Mouse (Mus musculus) forebrain, embryonic 14.5 days (tissue): ENCODE data around the gene Gm5862. TPM values are rescaled to one million over a fixed set of nuclear protein-coding genes. Genes with fewer than 3 reads are reported as not detected.
"Not testable (repeated sequence)": the region's sequence is repeated elsewhere in the genome, so short reads cannot be mapped to it uniquely, and the experiment has no call there.

Source experiments
- ATAC-seq: fragments of 200-750 bp; cut with Nextera tagmentation; 2 replicates; pipeline ENCODE4 v1.8.0; 2017; ENCODE audit warnings: mild to moderate bottlenecking, moderate library complexity
- DNase-seq: peaks from one replicate; pipeline ENCODE4 v3.0.0-alpha.2; 2015; ENCODE audit warnings: low spot score
- H3K27ac ChIP-seq: fragments of 300-500 bp; sonication (generic); 2 replicates; pipeline ENCODE4 v1.5.1; 2014; ENCODE audit warnings: low read depth, mild to moderate bottlenecking, control low read depth, low read length, moderate library complexity
- H3K27me3 ChIP-seq: fragments of 300-500 bp; sonication (generic); replicated peaks from 2 replicates; pipeline ENCODE4 v1.6.1; 2014; ENCODE audit warnings: low read length, control low read depth, mixed read lengths; ENCODE audit not compliant: control insufficient read depth, insufficient read depth
- H3K36me3 ChIP-seq: fragments of 300-500 bp; sonication (generic); 2 replicates; pipeline ENCODE4 v1.6.1; 2014; ENCODE audit warnings: low read length, control low read depth; ENCODE audit not compliant: control insufficient read depth, insufficient read depth
- H3K4me1 ChIP-seq: fragments of 300-500 bp; sonication (generic); 2 replicates; pipeline ENCODE4 v1.6.1; 2014; ENCODE audit warnings: antibody characterized with exemption, low read length, control low read depth; ENCODE audit not compliant: control insufficient read depth, insufficient read depth
- H3K4me2 ChIP-seq: fragments of 300-500 bp; sonication (generic); 2 replicates; pipeline ENCODE4 v1.6.1; 2014; ENCODE audit warnings: mild to moderate bottlenecking, control low read depth, low read length
- H3K4me3 ChIP-seq: fragments of 300-500 bp; sonication (generic); 2 replicates; pipeline ENCODE4 v1.5.1; 2014; ENCODE audit warnings: low read depth, low read length, control low read depth
- H3K9ac ChIP-seq: fragments of 300-500 bp; sonication (generic); 2 replicates; pipeline ENCODE4 v1.6.1; 2014; ENCODE audit warnings: mild to moderate bottlenecking, low read length, control low read depth, moderate library complexity
- H3K9me3 ChIP-seq: fragments of 300-500 bp; sonication (generic); replicated peaks from 2 replicates; pipeline ENCODE4 v1.6.1; 2016; ENCODE audit warnings: low read length, control low read depth, mixed read lengths; ENCODE audit not compliant: control insufficient read depth
- WGBS: fragments of 180-500 bp; shearing (Covaris S2); extraction: QIAGEN DNeasy Blood & Tissue Kit; methylation state at CpG from one replicate; pipeline ENCODE4 v1.1.7; 2014; 5-methylcytosine and 5-hydroxymethylcytosine counted together
- polyA plus RNA-seq: library from polyadenylated mRNA; unstranded; fragments of >200 nt; fragmentation: Nextera tagmentation; extraction: Ambion mirVana; gene quantifications from 2 replicates; pipeline ENCODE4 v1.2.1, GENCODE M21; 2014

The Gm5862 gene
- not detected in 2 replicates for polyA plus RNA-seq

DNA sequence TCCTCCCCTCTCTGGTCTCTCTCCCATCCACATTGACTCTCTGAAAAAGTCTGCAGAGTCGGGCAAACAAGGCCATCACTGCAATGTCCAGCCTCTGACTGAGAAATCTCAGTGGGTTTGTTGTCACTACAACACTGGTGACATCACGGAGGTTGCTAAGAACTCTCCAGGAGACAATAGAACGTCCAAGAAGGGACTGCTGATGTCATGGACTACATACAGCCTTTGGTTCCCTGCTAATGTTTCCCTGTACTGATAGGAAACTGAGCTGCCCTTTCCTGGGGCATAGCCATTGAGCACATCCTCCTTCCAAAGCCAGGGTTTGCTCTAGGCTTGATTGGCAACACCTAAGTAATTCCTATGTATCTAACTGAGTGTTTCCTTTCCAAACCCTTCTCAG, at the start of gene Gm5862:
Gene Gm5862 (minus strand): TSS at position 101 of the 400 bp plus-strand sequence.
- H3K36me3 ChIP-seq, H3K9me3 ChIP-seq, ATAC-seq, H3K4me1 ChIP-seq, H3K4me3 ChIP-seq, H3K4me2 ChIP-seq, H3K9ac ChIP-seq, H3K27me3 ChIP-seq, H3K27ac ChIP-seq, DNase-seq: not testable (repeated sequence)
- WGBS, result no CpG with 5 or more reads among the region's 3 CpGs

DNA sequence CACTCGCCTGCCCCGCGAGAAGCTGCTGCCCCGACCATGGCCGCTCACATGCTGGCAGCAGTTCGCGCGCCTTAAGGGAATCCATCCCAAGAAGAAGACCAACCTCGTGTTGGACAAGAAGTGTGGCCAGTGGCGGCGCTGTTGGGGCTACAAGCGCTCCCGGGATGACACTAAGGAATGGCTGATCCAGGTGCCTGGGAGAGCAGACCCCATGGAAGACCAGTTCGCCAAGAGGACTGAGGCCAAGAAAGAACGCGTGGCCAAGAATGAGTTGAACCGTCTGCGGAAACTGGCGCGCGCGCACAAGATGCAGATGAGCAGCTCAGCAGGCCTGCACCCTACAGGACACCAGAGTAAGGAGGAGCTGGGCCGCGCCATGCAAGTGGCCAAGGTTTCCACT, 48.0 kb upstream of the Gm5862 start:
- WGBS, result 91% methylated on average over 24 of the region's 24 CpGs
- Histone ChIP-seq H3K9me3 (no peaks in the 10 kb centered on the region), H3K9ac (no peak overlapping the region), H3K4me2 (no peak overlapping the region), H3K4me1 (no peaks in the 10 kb centered on the region), H3K36me3 (no peaks in the 10 kb centered on the region), H3K27ac (no peak overlapping the region), H3K27me3 (no peaks in the 10 kb centered on the region), H3K4me3 (no peak overlapping the region)
- ATAC-seq, result no peak
- no peak for DNase-seq

DNA sequence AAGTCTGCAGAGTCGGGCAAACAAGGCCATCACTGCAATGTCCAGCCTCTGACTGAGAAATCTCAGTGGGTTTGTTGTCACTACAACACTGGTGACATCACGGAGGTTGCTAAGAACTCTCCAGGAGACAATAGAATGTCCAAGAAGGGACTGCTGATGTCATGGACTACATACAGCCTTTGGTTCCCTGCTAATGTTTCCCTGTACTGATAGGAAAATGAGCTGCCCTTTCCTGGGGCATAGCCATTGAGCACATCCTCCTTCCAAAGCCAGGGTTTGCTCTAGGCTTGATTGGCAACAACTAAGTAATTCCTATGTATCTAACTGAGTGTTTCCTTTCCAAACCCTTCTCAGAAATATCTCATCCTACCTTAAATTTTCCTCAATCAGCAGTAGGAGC, 35.8 kb upstream of the Gm5862 start, which contains the start of gene Gm7347:
Gene Gm7347 (minus strand): TSS at position 101 of the 400 bp plus-strand sequence.
- not testable (repeated sequence) for DNase-seq, H3K36me3 ChIP-seq, H3K9ac ChIP-seq, H3K4me1 ChIP-seq, H3K27me3 ChIP-seq, H3K9me3 ChIP-seq, ATAC-seq, H3K4me2 ChIP-seq, H3K4me3 ChIP-seq, H3K27ac ChIP-seq
- no CpG with 5 or more reads among the region's 2 CpGs for WGBS

DNA sequence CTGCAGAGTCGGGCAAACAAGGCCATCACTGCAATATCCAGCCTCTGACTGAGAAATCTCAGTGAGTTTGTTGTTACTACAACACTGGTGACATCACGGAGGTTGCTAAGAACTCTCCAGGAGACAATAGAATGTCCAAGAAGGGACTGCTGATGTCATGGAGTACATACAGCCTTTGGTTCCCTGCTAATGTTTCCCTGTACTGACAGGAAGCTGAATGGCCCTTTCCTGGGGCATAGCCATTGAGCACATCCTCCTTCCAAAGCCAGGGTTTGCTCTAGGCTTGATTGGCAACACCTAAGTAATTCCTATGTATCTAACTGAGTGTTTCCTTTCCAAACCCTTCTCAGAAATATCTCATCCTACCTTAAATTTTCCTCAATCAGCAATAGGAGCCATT, 16.7 kb upstream of the Gm5862 start, which contains the start of gene Speer4a:
Gene Speer4a (minus strand): TSS at position 101 of the 400 bp plus-strand sequence.
- not testable (repeated sequence) for H3K9ac ChIP-seq, H3K27me3 ChIP-seq, H3K4me1 ChIP-seq, H3K36me3 ChIP-seq, DNase-seq, H3K9me3 ChIP-seq, H3K27ac ChIP-seq, H3K4me2 ChIP-seq, ATAC-seq, H3K4me3 ChIP-seq
- 81% methylated on average over 2 of the region's 2 CpGs for WGBS

DNA sequence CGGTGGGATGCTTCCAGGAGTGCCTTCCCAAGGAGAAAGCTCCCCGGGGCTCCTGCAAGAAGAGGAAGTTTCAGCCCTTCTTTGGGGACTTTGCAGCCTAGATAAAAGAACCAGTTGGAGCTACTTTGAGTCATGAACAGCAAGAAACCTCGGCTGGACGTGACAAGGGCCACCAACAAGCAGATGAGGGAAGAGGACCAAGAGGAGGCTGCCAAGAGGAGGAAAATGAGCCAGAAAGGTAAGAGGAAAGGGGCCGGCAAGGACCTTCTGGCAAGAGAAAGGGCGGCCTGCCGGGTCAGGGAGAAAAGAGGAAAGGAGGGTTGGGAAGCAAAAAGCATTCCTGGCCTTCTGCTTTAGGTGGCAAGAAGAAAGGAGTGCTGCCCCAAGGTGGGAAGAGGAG, 15.0 kb downstream of the Gm5862 start:
- H3K9ac ChIP-seq, H3K4me3 ChIP-seq, H3K4me1 ChIP-seq, H3K27ac ChIP-seq, H3K9me3 ChIP-seq, H3K36me3 ChIP-seq, H3K27me3 ChIP-seq, DNase-seq: not testable (repeated sequence)
- ATAC-seq, result 0 out of 2 replicates have a peak, but pooled peaks have one; percentile 10
- WGBS, result 78% methylated on average over 6 of the region's 7 CpGs
- H3K4me2 ChIP-seq, result peak overlapping the region; percentile 74; the same call in 1 of the 2 replicates

DNA sequence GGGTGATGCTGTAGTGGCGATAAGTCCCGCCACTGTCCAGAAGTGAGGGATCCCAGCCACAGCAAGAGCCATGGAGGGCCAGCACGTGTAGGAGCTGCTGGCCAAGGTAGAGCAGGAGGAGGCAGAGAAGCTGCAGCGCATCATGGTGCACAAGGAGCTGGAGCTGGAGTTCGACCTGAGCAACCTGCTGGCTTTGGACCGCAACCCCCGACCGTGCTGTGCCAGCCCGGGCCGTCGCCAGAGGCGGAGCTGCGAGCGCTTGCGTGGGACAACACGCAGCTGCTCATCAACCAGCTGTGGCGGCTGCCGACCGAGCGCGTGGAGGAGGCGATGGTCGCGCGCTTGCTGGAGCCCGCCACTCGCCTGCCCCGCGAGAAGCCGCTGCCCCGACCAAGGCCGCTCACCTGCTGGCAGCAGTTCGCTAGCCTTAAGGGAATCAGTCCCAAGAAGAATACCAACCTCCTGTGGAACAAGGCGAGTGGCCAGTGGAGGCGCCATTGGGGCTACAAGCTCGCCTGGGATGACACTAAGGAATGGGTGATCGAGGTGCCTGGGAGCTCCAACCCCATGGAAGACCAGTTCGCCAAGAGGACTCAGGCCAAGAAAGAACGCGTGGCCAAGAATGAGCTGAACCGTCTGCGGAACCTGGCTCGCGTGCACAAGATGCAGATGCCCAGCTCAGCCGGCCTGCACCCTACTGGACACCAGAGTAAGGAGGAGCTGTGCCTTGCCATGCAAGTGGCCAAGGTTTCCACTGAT, 15.6 kb downstream of the Gm5862 start:
- peak overlapping the region; percentile 74 for H3K4me2 ChIP-seq
- not testable (repeated sequence) for H3K9me3 ChIP-seq, H3K4me1 ChIP-seq, H3K36me3 ChIP-seq, H3K27ac ChIP-seq, H3K27me3 ChIP-seq
- 21% methylated on average over 45 of the region's 45 CpGs for WGBS
- ATAC-seq, result peak; percentile 91
- H3K9ac ChIP-seq, result peak overlapping the region; percentile 49
- H3K4me3 ChIP-seq, result peak overlapping the region; percentile 36
- DNase-seq, result peak; percentile 59

DNA sequence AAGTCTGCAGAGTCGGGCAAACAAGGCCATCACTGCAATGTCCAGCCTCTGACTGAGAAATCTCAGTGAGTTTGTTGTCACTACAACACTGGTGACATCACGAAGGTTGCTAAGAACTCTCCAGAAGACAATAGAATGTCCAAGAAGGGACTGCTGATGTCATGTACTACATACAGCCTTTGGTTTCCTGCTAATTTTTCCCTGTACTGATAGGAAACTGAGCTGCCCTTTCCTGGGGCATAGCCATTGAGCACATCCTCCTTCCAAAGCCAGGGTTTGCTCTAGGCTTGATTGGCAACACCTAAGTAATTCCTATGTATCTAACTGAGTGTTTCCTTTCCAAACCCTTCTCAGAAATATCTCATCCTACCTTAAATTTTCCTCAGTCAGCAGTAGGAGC, 18.0 kb downstream of the Gm5862 start, which contains the start of gene Gm1979:
Gene Gm1979 (minus strand): TSS at position 101 of the 400 bp plus-strand sequence.
- not testable (repeated sequence) for H3K9me3 ChIP-seq, ATAC-seq, H3K27me3 ChIP-seq, H3K4me3 ChIP-seq, H3K4me2 ChIP-seq, H3K4me1 ChIP-seq, H3K9ac ChIP-seq, H3K27ac ChIP-seq, H3K36me3 ChIP-seq, DNase-seq
- 100% methylated on average over 1 of the region's 2 CpGs for WGBS

DNA sequence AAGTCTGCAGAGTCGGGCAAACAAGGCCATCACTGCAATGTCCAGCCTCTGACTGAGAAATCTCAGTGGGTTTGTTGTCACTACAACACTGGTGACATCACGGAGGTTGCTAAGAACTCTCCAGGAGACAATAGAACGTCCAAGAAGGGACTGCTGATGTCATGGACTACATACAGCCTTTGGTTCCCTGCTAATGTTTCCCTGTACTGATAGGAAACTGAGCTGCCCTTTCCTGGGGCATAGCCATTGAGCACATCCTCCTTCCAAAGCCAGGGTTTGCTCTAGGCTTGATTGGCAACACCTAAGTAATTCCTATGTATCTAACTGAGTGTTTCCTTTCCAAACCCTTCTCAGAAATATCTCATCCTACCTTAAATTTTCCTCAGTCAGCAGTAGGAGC, 34.2 kb downstream of the Gm5862 start, which contains the start of gene Gm21698:
Gene Gm21698 (minus strand): TSS at position 101 of the 400 bp plus-strand sequence.
- not testable (repeated sequence) for H3K4me2 ChIP-seq, H3K36me3 ChIP-seq, H3K9me3 ChIP-seq, H3K27ac ChIP-seq, H3K9ac ChIP-seq, H3K4me1 ChIP-seq, DNase-seq, H3K4me3 ChIP-seq, ATAC-seq, H3K27me3 ChIP-seq
- WGBS, result no CpG with 5 or more reads among the region's 3 CpGs

DNA sequence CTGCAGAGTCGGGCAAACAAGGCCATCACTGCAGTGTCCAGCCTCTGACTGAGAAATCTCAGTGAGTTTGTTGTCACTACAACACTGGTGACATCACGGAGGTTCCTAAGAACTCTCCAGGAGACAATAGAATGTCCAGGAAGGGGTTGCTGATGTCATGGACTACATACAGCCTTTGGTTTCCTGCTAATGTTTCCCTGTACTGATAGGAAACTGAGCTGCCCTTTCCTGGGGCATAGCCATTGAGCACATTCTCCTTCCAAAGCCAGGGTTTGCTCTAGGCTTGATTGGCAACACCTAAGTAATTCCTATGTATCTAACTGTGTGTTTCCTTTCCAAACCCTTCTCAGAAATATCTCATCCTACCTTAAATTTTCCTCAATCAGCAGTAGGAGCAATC, 50.2 kb downstream of the Gm5862 start, which contains the start of gene Gm21680:
Gene Gm21680 (minus strand): TSS at position 101 of the 400 bp plus-strand sequence.
- H3K9ac ChIP-seq, H3K27ac ChIP-seq, H3K4me3 ChIP-seq, H3K36me3 ChIP-seq, DNase-seq, H3K9me3 ChIP-seq, H3K4me1 ChIP-seq, H3K4me2 ChIP-seq, ATAC-seq, H3K27me3 ChIP-seq: not testable (repeated sequence)
- no CpG with 5 or more reads among the region's 2 CpGs for WGBS
